Mouse (Mus musculus) frontal cortex, adult (tissue): ENCODE data around the gene Fbxw28.
"Not testable (repeated sequence)": the region's sequence is repeated elsewhere in the genome, so short reads cannot be mapped to it uniquely, and the experiment has no call there.

Source experiments
- ATAC-seq: cut with Nextera tagmentation; 2 replicates; pipeline ENCODE4 v1.9.2; 2017; ENCODE audit warnings: mild to moderate bottlenecking, moderate library complexity, mixed read lengths; ENCODE audit not compliant: low TSS enrichment

Fbxw28 gene

DNA sequence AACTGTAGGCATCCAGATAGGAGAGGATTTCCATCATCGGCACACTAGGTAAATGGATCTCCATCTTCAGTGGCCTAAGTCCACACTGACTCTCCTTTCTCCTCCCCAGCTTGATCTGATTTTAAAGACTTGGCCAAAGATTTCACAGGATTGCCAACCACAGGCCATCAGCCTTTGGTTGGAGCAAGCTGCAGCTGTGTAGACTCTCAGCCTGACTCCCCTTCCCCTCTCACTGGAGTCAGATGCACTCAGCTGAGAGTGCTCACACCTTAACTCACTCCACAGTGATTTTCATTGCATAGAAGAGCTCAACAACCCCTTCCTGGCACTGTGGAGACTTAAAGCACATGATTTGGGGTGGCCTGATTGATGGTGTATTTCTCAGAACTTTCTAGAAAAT, at the start of gene Fbxw28:
Gene Fbxw28, minus strand, starts transcription at position 101 of the 400 bp plus-strand sequence.
- not testable (repeated sequence) for ATAC-seq

DNA sequence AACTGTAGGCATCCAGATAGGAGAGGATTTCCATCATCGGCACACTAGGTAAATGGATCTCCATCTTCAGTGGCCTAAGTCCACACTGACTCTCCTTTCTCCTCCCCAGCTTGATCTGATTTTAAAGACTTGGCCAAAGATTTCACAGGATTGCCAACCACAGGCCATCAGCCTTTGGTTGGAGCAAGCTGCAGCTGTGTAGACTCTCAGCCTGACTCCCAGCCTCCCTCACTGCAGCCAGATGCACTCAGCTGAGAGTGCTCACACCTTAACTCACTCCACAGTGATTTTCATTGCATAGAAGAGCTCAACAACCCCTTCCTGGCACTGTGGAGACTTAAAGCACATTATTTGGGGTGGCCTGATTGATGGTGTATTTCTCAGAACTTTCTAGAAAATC, 51.9 kb downstream of the Fbxw28 start, which contains the start of gene Fbxw14:
Gene Fbxw14, minus strand, starts transcription at position 101 of the 400 bp plus-strand sequence.
- ATAC-seq = not testable (repeated sequence)
